Mouse (Mus musculus): ENCODE measurements at regions not wholly inside any gene's neighbourhood (a gene's known extent, or its start where the extent isn't known, plus 50 kb on each side); places are given as distances from the start of the nearest gene placed in this dataset.
"Not testable (repeated sequence)": the region's sequence is repeated elsewhere in the genome, so short reads cannot be mapped to it uniquely, and the experiment has no call there.

DNA sequence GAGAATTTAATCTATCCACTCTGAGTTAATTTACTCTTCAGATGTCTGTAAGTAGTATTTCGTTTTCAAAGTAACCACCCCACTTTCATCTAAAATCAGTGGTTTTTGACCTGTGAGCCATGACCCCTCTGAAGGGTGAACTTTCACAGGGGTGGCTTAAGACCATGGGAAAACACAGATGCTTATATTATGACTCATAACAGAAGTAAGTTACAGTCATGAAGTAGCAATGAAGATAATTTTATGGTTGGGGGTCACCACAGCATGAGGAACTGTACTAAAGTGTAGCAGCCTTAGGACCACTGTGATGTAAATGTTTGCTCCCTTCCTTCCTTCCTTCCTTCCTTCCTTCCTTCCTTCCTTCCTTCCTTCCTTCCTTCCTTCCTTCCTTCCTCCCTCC lies 215.2 kb downstream of the Zfp619 start:
- H3K4me3 ChIP-seq, result no peak overlapping the region
- 55% methylated on average over 1 of the region's 1 CpGs for WGBS

GRCm38 (mm10) chr7:39748395-39748794 lies 230.8 kb downstream of the Zfp619 start:
- not testable (repeated sequence) for H3K27me3 ChIP-seq; H3K9me3 ChIP-seq; H3K4me3 ChIP-seq; H3K36me3 ChIP-seq; ATAC-seq (ENCODE audit: insufficient number of reproducible peaks, insufficient read depth, low FRiP score, low TSS enrichment, low read depth); H3K4me1 ChIP-seq; H3K27ac ChIP-seq; H3K9ac ChIP-seq; H3K4me2 ChIP-seq

More for the DNA sequence above, 215.2 kb downstream of the Zfp619 start:
- no peak overlapping the region for H3K27ac ChIP-seq
- H3K4me2 ChIP-seq, result no peak overlapping the region
- no peaks in the 10 kb centered on the region for H3K36me3 ChIP-seq
- H3K9ac ChIP-seq, result no peak overlapping the region
- no peak for ATAC-seq (ENCODE audit: insufficient number of reproducible peaks, insufficient read depth, low FRiP score, low TSS enrichment, low read depth)
- no peaks in the 10 kb centered on the region for H3K4me1 ChIP-seq
- H3K27me3 ChIP-seq, result no peaks in the 10 kb centered on the region
- H3K9me3 ChIP-seq, result no peaks in the 10 kb centered on the region

DNA sequence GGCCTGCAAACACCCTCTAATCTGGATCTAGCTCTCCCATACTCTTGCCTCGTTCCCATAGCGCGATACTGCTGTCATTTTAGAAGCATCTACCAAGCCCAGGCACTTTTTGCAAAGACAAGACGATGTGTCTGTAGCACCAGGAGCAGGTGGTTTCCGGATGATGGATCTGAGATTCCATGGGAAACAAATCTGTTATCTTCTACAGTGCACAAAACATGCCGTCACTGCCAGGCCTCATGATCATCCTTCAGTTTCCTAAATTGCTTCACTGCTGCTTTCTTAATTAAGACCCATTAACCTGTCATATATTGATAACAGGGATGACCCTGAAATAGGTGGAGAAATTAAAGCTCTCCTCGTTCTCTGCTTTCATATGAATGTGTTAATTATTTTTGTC lies 232.9 kb downstream of the Zfp619 start:
- Histone ChIP-seq H3K27me3 (no peaks in the 10 kb centered on the region), H3K9me3 (no peaks in the 10 kb centered on the region), H3K36me3 (no peaks in the 10 kb centered on the region), H3K9ac (no peak overlapping the region), H3K4me1 (no peaks in the 10 kb centered on the region), H3K4me2 (no peak overlapping the region), H3K27ac (no peak overlapping the region), H3K4me3 (no peak overlapping the region)
- no peak for ATAC-seq (ENCODE audit: insufficient number of reproducible peaks, insufficient read depth, low FRiP score, low TSS enrichment, low read depth)
- WGBS, result 88% methylated on average over 7 of the region's 7 CpGs

DNA sequence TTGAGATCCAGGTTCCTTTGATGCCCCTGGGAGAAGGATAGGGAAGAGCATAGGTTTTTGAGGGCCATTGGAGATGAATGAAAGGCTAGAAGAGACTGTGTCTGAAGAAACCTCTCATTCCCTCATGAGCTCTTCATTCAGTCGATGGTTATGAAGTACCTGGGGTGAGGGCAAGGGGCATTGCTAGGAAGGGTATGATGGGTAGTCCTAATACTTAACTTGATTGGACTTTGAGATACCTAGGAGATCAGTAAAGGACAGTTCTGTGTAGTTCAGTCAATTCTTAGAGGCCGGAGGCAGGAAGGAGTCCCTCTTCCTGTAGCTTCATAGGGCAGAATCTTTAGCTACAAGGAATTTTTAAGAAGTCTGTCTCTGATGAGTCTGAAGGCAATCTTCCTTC lies 246.8 kb downstream of the Zfp619 start:
- Histone ChIP-seq H3K27me3 (no peaks in the 10 kb centered on the region), H3K4me3 (no peak overlapping the region), H3K27ac (no peak overlapping the region), H3K9ac (no peak overlapping the region), H3K4me2 (no peak overlapping the region), H3K9me3 (no peaks in the 10 kb centered on the region), H3K36me3 (no peaks in the 10 kb centered on the region), H3K4me1 (no peaks in the 10 kb centered on the region)
- no peak for ATAC-seq (ENCODE audit: insufficient number of reproducible peaks, insufficient read depth, low FRiP score, low TSS enrichment, low read depth)
- 82% methylated on average over 2 of the region's 2 CpGs for WGBS

DNA sequence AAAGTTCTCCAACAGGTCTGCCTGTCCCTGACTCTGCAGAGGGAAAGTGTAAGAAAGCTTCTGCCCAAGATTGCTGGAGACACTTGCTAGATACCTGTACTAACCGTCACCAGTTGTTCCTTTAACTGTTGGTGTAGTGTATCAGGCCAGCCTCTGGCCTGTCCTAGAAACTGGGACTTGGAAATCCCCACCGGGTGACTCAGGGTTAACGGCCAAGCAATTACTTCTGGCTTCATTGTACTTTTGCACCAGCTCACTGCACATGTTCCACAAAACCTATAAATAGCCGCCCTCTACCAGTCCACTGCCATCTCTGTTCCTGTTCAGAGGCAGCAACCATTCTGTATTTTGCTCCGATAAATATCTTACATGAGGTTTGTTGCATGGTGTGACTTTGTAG lies 247.5 kb downstream of the Zfp619 start:
- H3K9ac ChIP-seq, result no peak overlapping the region
- H3K36me3 ChIP-seq, result no peaks in the 10 kb centered on the region
- WGBS, result 81% methylated on average over 5 of the region's 5 CpGs
- no peaks in the 10 kb centered on the region for H3K27me3 ChIP-seq
- ATAC-seq (ENCODE audit: insufficient number of reproducible peaks, insufficient read depth, low FRiP score, low TSS enrichment, low read depth), result no peak
- no peak overlapping the region for H3K4me3 ChIP-seq
- H3K4me2 ChIP-seq, result no peak overlapping the region
- H3K27ac ChIP-seq, result no peak overlapping the region
- H3K4me1 ChIP-seq, result no peaks in the 10 kb centered on the region
- no peaks in the 10 kb centered on the region for H3K9me3 ChIP-seq

DNA sequence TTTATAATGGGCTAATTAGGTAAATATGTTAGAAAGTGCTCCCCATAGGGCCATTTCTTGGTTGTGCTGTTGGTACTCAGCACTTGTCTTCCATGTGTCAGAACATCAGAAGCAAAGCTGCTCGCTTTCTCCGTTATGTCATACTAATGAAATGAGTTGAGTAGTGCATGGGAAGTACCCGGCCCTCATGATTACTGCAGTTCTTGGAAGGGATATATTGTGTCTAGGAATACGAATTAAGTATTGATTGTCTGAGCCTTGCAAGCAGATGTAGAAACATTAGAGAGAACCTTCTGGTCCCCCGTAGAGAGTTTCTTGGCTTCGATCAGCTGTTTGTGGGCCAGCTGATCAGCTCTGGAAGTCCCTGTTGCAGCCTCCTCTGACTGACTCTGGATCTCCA lies 255.7 kb downstream of the Zfp619 start:
- H3K9me3 ChIP-seq, result no peaks in the 10 kb centered on the region
- H3K9ac ChIP-seq, result no peak overlapping the region
- H3K4me3 ChIP-seq, result no peak overlapping the region
- H3K36me3 ChIP-seq, result no peaks in the 10 kb centered on the region
- H3K4me1 ChIP-seq, result 0 out of 2 replicates have a peak, but pooled peaks cover 4% of the 10 kb centered on the region
- H3K4me2 ChIP-seq, result no peak overlapping the region
- WGBS, result 85% methylated on average over 6 of the region's 6 CpGs
- no peak overlapping the region for H3K27ac ChIP-seq
- no peak for ATAC-seq (ENCODE audit: insufficient number of reproducible peaks, insufficient read depth, low FRiP score, low TSS enrichment, low read depth)
- H3K27me3 ChIP-seq, result no peaks in the 10 kb centered on the region

DNA sequence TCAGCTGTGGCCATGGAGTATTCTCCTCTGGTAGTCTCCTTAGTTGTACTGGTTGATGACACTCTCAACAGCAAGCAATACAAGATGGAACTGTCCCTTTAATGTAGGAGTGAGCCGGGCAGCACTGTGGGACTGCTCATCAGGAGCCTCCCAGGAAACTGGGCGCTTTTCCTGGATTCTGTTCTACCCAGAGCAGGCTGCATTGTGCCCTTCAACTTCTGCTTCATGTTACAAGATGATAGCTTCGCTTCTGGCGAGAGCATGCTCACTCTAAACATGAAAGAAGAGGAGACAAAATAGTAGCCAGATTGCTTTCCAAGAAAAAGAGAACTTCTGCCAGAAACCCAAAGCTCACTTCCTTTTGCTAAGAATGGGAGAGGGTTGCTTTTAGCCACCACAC lies 271.8 kb downstream of the Zfp619 start:
- Histone ChIP-seq H3K9me3 (no peaks in the 10 kb centered on the region), H3K4me1 (no peaks in the 10 kb centered on the region), H3K4me2 (no peak overlapping the region), H3K27ac (no peak overlapping the region), H3K27me3 (no peaks in the 10 kb centered on the region), H3K36me3 (no peaks in the 10 kb centered on the region), H3K9ac (no peak overlapping the region), H3K4me3 (no peak overlapping the region)
- ATAC-seq (ENCODE audit: insufficient number of reproducible peaks, insufficient read depth, low FRiP score, low TSS enrichment, low read depth), result no peak
- WGBS, result 77% methylated on average over 4 of the region's 4 CpGs

- no peak for ATAC-seq (ENCODE audit: insufficient number of reproducible peaks, insufficient read depth, low FRiP score, low TSS enrichment, low read depth)
- Histone ChIP-seq H3K4me2 (no peak overlapping the region), H3K9ac (no peak overlapping the region), H3K9me3 (no peaks in the 10 kb centered on the region), H3K27ac (no peak overlapping the region), H3K36me3 (no peaks in the 10 kb centered on the region), H3K27me3 (no peaks in the 10 kb centered on the region), H3K4me3 (no peak overlapping the region), H3K4me1 (no peaks in the 10 kb centered on the region)
- WGBS, result 63% methylated on average over 4 of the region's 4 CpGs
Observed at GRCm38 (mm10) chr7:39789880-39790279, 272.3 kb downstream of the Zfp619 start.

DNA sequence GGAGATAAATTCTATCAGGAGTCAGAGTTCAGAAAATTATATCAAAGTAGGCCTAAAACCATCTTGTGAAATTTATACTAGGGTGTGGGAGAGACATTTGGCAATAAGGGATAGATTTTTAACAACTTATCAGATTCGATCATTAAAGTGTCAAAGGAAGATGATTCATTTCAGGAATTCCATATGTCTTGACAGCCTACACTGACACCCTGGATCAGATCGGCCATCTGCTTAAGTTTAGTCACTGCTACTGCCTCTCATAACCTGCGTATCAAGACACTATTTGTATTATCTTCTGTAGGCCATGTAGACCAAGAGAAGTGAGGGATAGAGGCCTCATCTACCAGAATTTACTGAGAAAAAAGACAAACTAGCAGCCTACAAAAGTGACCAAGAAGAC lies 277.2 kb downstream of the Zfp619 start:
- H3K27ac ChIP-seq, result no peak overlapping the region
- H3K9me3 ChIP-seq, result no peaks in the 10 kb centered on the region; the same call in 1 of the 2 replicates
- no peak for ATAC-seq (ENCODE audit: insufficient number of reproducible peaks, insufficient read depth, low FRiP score, low TSS enrichment, low read depth)
- H3K36me3 ChIP-seq, result no peaks in the 10 kb centered on the region
- WGBS, result 80% methylated on average over 3 of the region's 3 CpGs
- no peaks in the 10 kb centered on the region for H3K4me1 ChIP-seq
- H3K4me2 ChIP-seq, result no peak overlapping the region
- H3K9ac ChIP-seq, result no peak overlapping the region
- no peaks in the 10 kb centered on the region for H3K27me3 ChIP-seq
- no peak overlapping the region for H3K4me3 ChIP-seq

GRCm38 (mm10) chr7:39804276-39804675 lies 286.7 kb downstream of the Zfp619 start:
- no peak overlapping the region for H3K4me2 ChIP-seq
- no peak overlapping the region for H3K9ac ChIP-seq
- H3K4me3 ChIP-seq, result no peak overlapping the region
- H3K36me3 ChIP-seq, result no peaks in the 10 kb centered on the region
- no peak overlapping the region for H3K27ac ChIP-seq
- no peak for ATAC-seq (ENCODE audit: insufficient number of reproducible peaks, insufficient read depth, low FRiP score, low TSS enrichment, low read depth)
- H3K4me1 ChIP-seq, result no peaks in the 10 kb centered on the region
- no peaks in the 10 kb centered on the region for H3K9me3 ChIP-seq
- H3K27me3 ChIP-seq, result no peaks in the 10 kb centered on the region
- 80% methylated on average over 3 of the region's 3 CpGs for WGBS

GRCm38 (mm10) chr7:39818036-39818435 lies 300.5 kb downstream of the Zfp619 start:
- 83% methylated on average over 3 of the region's 3 CpGs for WGBS
- H3K36me3 ChIP-seq, result no peaks in the 10 kb centered on the region
- H3K27me3 ChIP-seq, result no peaks in the 10 kb centered on the region
- no peaks in the 10 kb centered on the region for H3K4me1 ChIP-seq
- H3K9me3 ChIP-seq, result no peaks in the 10 kb centered on the region
- no peak overlapping the region for H3K4me3 ChIP-seq
- H3K9ac ChIP-seq, result no peak overlapping the region
- H3K4me2 ChIP-seq, result no peak overlapping the region
- ATAC-seq (ENCODE audit: insufficient number of reproducible peaks, insufficient read depth, low FRiP score, low TSS enrichment, low read depth), result no peak
- no peak overlapping the region for H3K27ac ChIP-seq

GRCm38 (mm10) chr7:39822550-39823178 lies 305.1 kb downstream of the Zfp619 start:
- Histone ChIP-seq H3K27me3 (no peaks in the 10 kb centered on the region), H3K27ac (no peak overlapping the region), H3K36me3 (no peaks in the 10 kb centered on the region), H3K9me3 (no peaks in the 10 kb centered on the region), H3K4me1 (no peaks in the 10 kb centered on the region), H3K9ac (no peak overlapping the region), H3K4me3 (no peak overlapping the region), H3K4me2 (no peak overlapping the region)
- ATAC-seq (ENCODE audit: insufficient number of reproducible peaks, insufficient read depth, low FRiP score, low TSS enrichment, low read depth), result no peak
- 89% methylated on average over 4 of the region's 4 CpGs for WGBS

GRCm38 (mm10) chr7:39828378-39828777 lies 310.8 kb downstream of the Zfp619 start:
- Histone ChIP-seq H3K9ac (no peak overlapping the region), H3K4me3 (no peak overlapping the region), H3K27me3 (no peaks in the 10 kb centered on the region), H3K36me3 (no peaks in the 10 kb centered on the region), H3K9me3 (no peaks in the 10 kb centered on the region), H3K27ac (no peak overlapping the region), H3K4me1 (no peaks in the 10 kb centered on the region), H3K4me2 (no peak overlapping the region)
- 49% methylated on average over 6 of the region's 6 CpGs for WGBS
- no peak for ATAC-seq (ENCODE audit: insufficient number of reproducible peaks, insufficient read depth, low FRiP score, low TSS enrichment, low read depth)

All from embryonic facial prominence, embryonic 13.5 days (tissue).